Mouse (Mus musculus) ES-Bruce4 (cell line): Measurements from ENCODE around the gene Lpp. TPM values are rescaled to one million over a fixed set of nuclear protein-coding genes. Genes with fewer than 3 reads are reported as not detected.

Experiments
- H3K27ac ChIP-seq: 2 replicates; pipeline ENCODE4 v1.5.1; 2012; ENCODE audit warnings: low read length, inconsistent platforms; ENCODE audit not compliant: insufficient read depth
- H3K27me3 ChIP-seq: 2 replicates; pipeline ENCODE4 v1.6.1; 2012; ENCODE audit warnings: mild to moderate bottlenecking, low read length, inconsistent platforms; ENCODE audit not compliant: control insufficient read depth, poor library complexity, insufficient read depth, severe bottlenecking
- H3K36me3 ChIP-seq: 2 replicates; pipeline ENCODE4 v1.6.1; 2012; ENCODE audit warnings: inconsistent platforms, mild to moderate bottlenecking, low read length, moderate library complexity; ENCODE audit not compliant: control insufficient read depth, poor library complexity, insufficient read depth, severe bottlenecking
- H3K4me1 ChIP-seq: one replicate; pipeline ENCODE4 v1.8.1; 2011; ENCODE audit warnings: low read length; ENCODE audit not compliant: control insufficient read depth, insufficient read depth
- H3K4me3 ChIP-seq: 2 replicates; pipeline ENCODE4 v1.5.1; 2011; ENCODE audit warnings: low read depth, mild to moderate bottlenecking, low read length
- H3K9ac ChIP-seq: 2 replicates; pipeline ENCODE4 v1.6.1; 2012; ENCODE audit warnings: low read depth, mild to moderate bottlenecking, inconsistent platforms; ENCODE audit not compliant: poor library complexity, severe bottlenecking
- H3K9me3 ChIP-seq: replicated peaks from 2 replicates; pipeline ENCODE4 v1.6.1; 2012; ENCODE audit warnings: mild to moderate bottlenecking, low read length, inconsistent platforms; ENCODE audit not compliant: control insufficient read depth, poor library complexity, insufficient read depth, severe bottlenecking
- CTCF ChIP-seq: IDR thresholded peaks from one replicate; pipeline ENCODE4 v1.8.1; 2011; ENCODE audit warnings: low read depth, low read length
- EP300 ChIP-seq: IDR thresholded peaks from 2 replicates; pipeline ENCODE4 v1.6.1; 2011; ENCODE audit warnings: low read depth, low read length; ENCODE audit not compliant: insufficient read depth
- POLR2A ChIP-seq: IDR thresholded peaks from one replicate; pipeline ENCODE4 v1.8.1; 2011; ENCODE audit warnings: low read length; ENCODE audit not compliant: insufficient read depth
- polyA plus RNA-seq: library from polyadenylated mRNA; stranded (reverse); fragments of >200 nt; gene quantifications from 2 replicates; pipeline ENCODE4 v1.2.4, GENCODE M21; 2011; ENCODE audit warnings: low read depth; ENCODE audit not compliant: missing spikeins, insufficient read depth, insufficient read length

Lpp gene
- polyA plus RNA-seq, 1 experiment: 48.5 TPM

DNA sequence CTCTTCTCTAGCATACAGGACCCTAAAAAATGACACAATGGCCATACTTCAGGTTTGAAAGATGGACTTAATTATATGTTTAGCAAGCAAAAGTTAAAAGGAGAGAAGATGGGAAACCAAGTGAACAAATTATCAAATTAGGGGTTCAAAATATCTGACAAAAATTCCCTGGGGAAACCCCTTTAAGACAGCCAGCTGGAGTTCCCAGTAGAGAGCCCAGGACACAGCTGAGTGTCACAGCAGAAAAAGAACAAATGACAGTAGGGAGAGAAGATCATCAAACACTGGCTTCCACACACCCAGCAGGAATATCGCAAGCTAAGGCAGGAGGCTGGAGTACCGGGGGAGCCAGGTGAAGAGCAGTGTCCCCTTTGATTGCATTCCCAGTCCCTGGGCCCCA lies 373.3 kb downstream of the Lpp start:
- H3K27me3 ChIP-seq: no peaks in the 10 kb centered on the region
- H3K4me1 ChIP-seq: no peaks in the 10 kb centered on the region
- H3K9ac ChIP-seq: no peak overlapping the region
- H3K27ac ChIP-seq: no peak overlapping the region
- no peaks in the 10 kb centered on the region for H3K9me3 ChIP-seq
- H3K4me3 ChIP-seq: no peak overlapping the region
- no peak for TF ChIP-seq POLR2A
- no peak for TF ChIP-seq EP300
- no peak for TF ChIP-seq CTCF
- H3K36me3 ChIP-seq: no peaks in the 10 kb centered on the region

DNA sequence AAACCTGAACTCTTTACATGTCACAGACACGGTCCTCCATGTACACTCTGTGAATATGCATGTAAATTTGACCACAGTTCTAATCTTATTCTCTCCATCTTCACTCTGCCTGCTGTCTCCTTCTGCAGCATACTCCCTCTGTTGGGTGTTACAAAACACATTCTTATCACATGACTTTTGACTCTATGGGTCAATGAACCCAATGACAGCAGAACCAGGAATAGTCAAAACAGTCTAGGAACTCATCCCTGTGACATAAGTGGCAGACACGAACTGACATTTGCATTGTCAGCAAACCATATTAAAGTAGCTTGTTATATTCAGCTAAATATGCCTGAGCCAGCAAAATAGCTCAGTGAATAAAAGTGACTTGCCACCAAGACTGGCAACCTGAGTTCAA lies 383.7 kb downstream of the Lpp start:
- TF ChIP-seq POLR2A (no peak), EP300 (no peak), CTCF (no peak)
- no peaks in the 10 kb centered on the region for H3K36me3 ChIP-seq
- H3K4me1 ChIP-seq: no peaks in the 10 kb centered on the region
- no peaks in the 10 kb centered on the region for H3K27me3 ChIP-seq
- H3K9ac ChIP-seq: no peak overlapping the region
- H3K9me3 ChIP-seq: no peaks in the 10 kb centered on the region
- H3K27ac ChIP-seq: no peak overlapping the region
- no peak overlapping the region for H3K4me3 ChIP-seq

DNA sequence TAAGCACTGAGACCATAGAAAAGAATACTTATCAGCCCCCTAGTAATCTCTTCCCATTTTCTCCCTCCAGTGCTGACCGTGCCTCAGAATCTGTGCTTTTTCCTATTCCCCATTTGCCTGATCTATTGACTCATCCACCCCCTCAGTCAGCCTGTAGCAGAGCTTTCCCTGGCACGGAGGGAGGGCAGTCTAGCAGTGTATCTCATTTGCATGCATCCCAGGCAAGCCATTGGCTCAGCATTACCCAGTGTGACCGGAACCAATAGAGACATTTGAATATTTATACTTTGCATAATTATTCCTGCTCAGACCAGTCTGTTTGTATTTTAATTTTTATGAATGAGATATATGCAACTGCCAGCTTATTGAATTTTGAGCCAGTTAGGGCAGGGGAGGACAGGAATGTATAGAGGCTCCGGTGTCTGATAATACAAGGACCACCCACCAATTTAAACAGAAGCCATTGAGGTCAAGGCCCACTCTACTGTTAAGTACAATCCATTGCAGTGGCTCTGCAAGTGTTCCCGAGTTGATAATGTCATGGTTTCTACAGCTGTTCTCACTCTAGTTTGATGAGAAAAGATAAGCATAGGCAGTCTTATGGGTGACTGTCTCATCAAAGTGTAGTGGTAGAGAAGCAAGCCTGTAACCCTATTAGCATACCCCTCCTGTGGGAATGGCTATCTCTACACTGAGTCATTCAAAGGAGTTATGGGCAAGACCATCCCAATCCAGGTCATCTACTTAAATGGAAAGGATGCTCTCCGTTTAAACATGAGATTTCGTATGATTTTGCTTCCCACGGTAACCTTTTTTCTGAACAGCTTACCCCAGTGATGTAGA lies 385.3 kb downstream of the Lpp start:
- TF ChIP-seq EP300 (no peak), CTCF (no peak), POLR2A (no peak)
- H3K27ac ChIP-seq: no peak overlapping the region
- H3K36me3 ChIP-seq: no peaks in the 10 kb centered on the region
- no peaks in the 10 kb centered on the region for H3K9me3 ChIP-seq
- no peaks in the 10 kb centered on the region for H3K27me3 ChIP-seq
- no peaks in the 10 kb centered on the region for H3K4me1 ChIP-seq
- no peak overlapping the region for H3K4me3 ChIP-seq
- H3K9ac ChIP-seq: no peak overlapping the region

DNA sequence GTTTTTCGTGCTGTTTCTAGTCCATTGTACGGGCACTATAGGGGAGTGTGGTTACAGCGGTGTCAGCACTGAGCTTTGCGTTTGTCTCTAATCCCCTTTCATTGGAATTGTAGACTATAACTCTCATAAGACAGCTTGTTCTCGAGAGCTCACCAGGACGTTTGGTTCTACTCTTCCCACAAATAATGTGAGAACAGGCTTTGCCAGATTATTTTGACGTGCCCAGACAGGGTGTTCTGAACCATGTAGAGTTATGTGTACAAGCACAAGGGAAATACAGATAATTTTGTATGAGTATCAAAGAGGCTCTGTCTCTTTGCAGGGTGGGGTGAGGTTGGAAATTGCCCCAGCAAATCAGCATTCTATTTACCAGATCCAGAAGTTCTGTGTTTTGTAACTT lies 387.2 kb downstream of the Lpp start:
- H3K27ac ChIP-seq: no peak overlapping the region
- no peaks in the 10 kb centered on the region for H3K4me1 ChIP-seq
- no peak overlapping the region for H3K4me3 ChIP-seq
- no peaks in the 10 kb centered on the region for H3K36me3 ChIP-seq
- H3K9me3 ChIP-seq: no peaks in the 10 kb centered on the region
- no peaks in the 10 kb centered on the region for H3K27me3 ChIP-seq
- TF ChIP-seq EP300: no peak
- H3K9ac ChIP-seq: no peak overlapping the region

DNA sequence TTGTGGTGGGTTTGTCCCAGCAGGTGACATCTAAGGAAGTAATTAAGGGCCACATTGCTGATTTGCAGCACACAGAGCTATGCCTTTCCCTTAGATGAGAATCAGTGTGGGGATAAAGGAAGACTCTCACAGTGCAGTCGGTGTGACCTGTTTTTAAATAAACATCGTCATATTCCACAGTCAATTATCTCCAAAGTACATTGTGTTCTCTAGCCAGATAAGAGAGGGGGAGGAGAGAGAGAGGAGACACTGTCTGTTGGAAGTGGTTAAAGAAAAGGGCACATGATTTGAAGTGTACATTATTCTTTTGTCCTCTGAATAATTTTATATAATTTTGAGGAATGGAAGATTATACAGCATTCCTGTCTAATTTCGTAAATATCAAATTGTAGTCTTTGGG lies 388.6 kb downstream of the Lpp start:
- H3K27ac ChIP-seq: no peak overlapping the region
- TF ChIP-seq POLR2A: no peak
- no peak for TF ChIP-seq CTCF
- TF ChIP-seq EP300: no peak
- H3K4me1 ChIP-seq: no peaks in the 10 kb centered on the region
- H3K36me3 ChIP-seq: no peaks in the 10 kb centered on the region
- no peak overlapping the region for H3K9ac ChIP-seq
- no peak overlapping the region for H3K4me3 ChIP-seq
- no peaks in the 10 kb centered on the region for H3K27me3 ChIP-seq
- H3K9me3 ChIP-seq: no peaks in the 10 kb centered on the region

DNA sequence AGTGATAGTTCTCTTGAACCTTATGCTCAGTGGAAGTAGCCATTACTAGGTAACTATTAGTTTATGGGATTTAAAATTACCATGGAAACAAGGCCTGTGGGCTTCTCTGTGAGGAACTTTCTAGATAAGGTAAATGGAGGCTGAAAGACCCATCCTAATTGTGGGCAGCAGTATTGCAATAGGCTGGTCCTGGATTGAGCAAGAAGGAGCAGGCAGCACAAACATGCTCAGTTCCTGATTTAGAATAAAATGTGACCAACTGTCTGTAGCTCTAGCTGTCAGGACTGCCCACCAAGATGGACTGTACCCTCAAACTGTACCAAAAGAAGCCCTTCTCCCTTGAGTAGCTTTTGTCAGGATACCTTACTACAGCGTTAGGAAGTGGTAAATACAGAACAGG lies 392.3 kb downstream of the Lpp start:
- H3K27ac ChIP-seq: no peak overlapping the region
- no peak overlapping the region for H3K9ac ChIP-seq
- H3K4me1 ChIP-seq: no peaks in the 10 kb centered on the region
- no peaks in the 10 kb centered on the region for H3K36me3 ChIP-seq
- H3K27me3 ChIP-seq: no peaks in the 10 kb centered on the region
- no peaks in the 10 kb centered on the region for H3K9me3 ChIP-seq
- TF ChIP-seq CTCF: no peak
- no peak overlapping the region for H3K4me3 ChIP-seq
